Mouse (Mus musculus) liver, embryonic 15.5 days (tissue): ENCODE data around the gene Baat. TPM values are rescaled to one million over a fixed set of nuclear protein-coding genes. Genes with fewer than 3 reads are reported as not detected.

Source experiments
- ATAC-seq: fragments of 200-750 bp; cut with Nextera tagmentation; 2 replicates; pipeline ENCODE4 v1.8.0; 2017; ENCODE audit warnings: moderate number of reproducible peaks, mild to moderate bottlenecking, moderate library complexity; ENCODE audit not compliant: insufficient read depth
- H3K27ac ChIP-seq: fragments of 300-500 bp; sonication (generic); replicated peaks from 2 replicates; pipeline ENCODE4 v1.5.1; 2015; ENCODE audit warnings: mild to moderate bottlenecking, inconsistent platforms
- H3K27me3 ChIP-seq: fragments of 300-500 bp; sonication (generic); 2 replicates; pipeline ENCODE4 v1.6.1; 2015; ENCODE audit warnings: mild to moderate bottlenecking, inconsistent platforms
- H3K36me3 ChIP-seq: fragments of 300-500 bp; sonication (generic); replicated peaks from 2 replicates; pipeline ENCODE4 v1.6.1; 2015; ENCODE audit warnings: moderate library complexity, mild to moderate bottlenecking, inconsistent platforms
- H3K4me1 ChIP-seq: fragments of 300-500 bp; sonication (generic); replicated peaks from 2 replicates; pipeline ENCODE4 v1.6.1; 2015; ENCODE audit warnings: inconsistent platforms
- H3K4me2 ChIP-seq: fragments of 300-500 bp; sonication (generic); 2 replicates; pipeline ENCODE4 v1.6.1; 2015; ENCODE audit warnings: moderate library complexity, mild to moderate bottlenecking, inconsistent platforms
- H3K4me3 ChIP-seq: fragments of 300-500 bp; sonication (generic); replicated peaks from 2 replicates; pipeline ENCODE4 v1.5.1; 2015; ENCODE audit warnings: mild to moderate bottlenecking, inconsistent platforms
- H3K9ac ChIP-seq: fragments of 300-500 bp; sonication (generic); 2 replicates; pipeline ENCODE4 v1.6.1; 2015; ENCODE audit warnings: moderate library complexity, mild to moderate bottlenecking, inconsistent platforms
- H3K9me3 ChIP-seq: fragments of 300-500 bp; sonication (generic); replicated peaks from 2 replicates; pipeline ENCODE4 v1.6.1; 2016; ENCODE audit warnings: inconsistent platforms
- WGBS: fragments of 180-500 bp; shearing (Covaris S2); methylation state at CpG from one replicate; pipeline ENCODE4 v1.1.7; 2015; ENCODE audit warnings: mixed read lengths; ENCODE audit not compliant: insufficient replicate concordance; 5-methylcytosine and 5-hydroxymethylcytosine counted together
- polyA plus RNA-seq: library from polyadenylated mRNA; unstranded; fragments of >200 nt; fragmentation: Nextera tagmentation; extraction: Ambion mirVana; gene quantifications from 2 replicates; pipeline ENCODE4 v1.2.1, GENCODE M21; 2015

Baat gene
- 1.5 and 2.2 TPM in 2 replicates for polyA plus RNA-seq

DNA sequence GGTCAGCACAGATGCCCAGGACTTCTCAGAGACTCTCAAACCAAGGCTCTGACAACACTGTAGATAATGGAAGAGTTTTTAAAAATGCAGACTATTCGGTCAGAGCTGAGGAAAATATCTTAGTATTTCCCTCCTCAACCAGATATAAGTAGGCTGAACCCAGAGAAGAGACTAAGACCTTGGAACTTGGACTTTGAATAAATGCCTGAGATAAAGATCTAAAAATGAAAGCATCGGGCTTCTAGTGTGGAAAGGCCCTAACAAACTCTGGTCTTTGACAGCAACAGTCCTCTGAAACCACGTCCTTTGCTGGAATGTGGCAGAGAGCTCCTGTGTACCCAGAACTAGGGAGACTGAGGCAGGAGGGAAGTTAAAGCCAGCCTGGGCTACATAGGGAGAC is at the start of gene Baat:
Baat (minus strand) TSS at position 172 of the 400 bp plus-strand sequence.
- no peak within 1 kb of the TSS for H3K9ac ChIP-seq
- no peaks in the 10 kb centered on the region for H3K36me3 ChIP-seq
- H3K4me1 ChIP-seq: peaks cover 14% of the 10 kb centered on the region
- WGBS: 41% methylated on average over 3 of the region's 3 CpGs
- H3K4me2 ChIP-seq: no peak within 1 kb of the TSS
- no peak for ATAC-seq
- H3K27ac ChIP-seq: no peak within 1 kb of the TSS; the same call in 1 of the 2 replicates
- H3K9me3 ChIP-seq: no peaks in the 10 kb centered on the region
- no peak within 1 kb of the TSS for H3K4me3 ChIP-seq
- H3K27me3 ChIP-seq: no peaks in the 10 kb centered on the region

DNA sequence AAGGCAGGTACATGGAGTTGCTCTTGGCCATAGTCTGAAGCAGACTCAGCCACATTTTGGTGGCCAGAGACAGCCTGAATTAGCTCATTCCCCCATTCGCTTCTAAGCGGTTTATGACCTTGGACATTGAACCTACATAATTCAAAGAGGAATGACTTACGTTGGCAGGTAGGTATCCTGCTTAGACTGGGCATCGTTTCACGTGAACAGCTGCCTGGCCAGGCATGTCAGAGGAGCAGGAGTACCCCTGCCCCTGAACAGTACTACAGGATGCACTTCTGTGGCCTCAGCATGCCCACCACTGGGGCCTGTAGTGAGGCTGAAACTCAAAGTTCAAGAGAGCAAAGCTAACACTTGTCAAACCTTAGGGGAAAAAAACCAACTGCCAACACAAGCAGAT is 47.0 kb upstream of the Baat start:
- Histone ChIP-seq H3K36me3 (no peaks in the 10 kb centered on the region), H3K9ac (no peak overlapping the region), H3K9me3 (no peaks in the 10 kb centered on the region), H3K27ac (peak overlapping the region; percentile 42; the same call in 1 of the 2 replicates), H3K4me2 (no peak overlapping the region), H3K4me3 (no peak overlapping the region), H3K4me1 (peaks cover under 1% of the 10 kb centered on the region; the same call in 1 of the 2 replicates), H3K27me3 (no peaks in the 10 kb centered on the region)
- no peak for ATAC-seq
- WGBS: 57% methylated on average over 5 of the region's 5 CpGs

GRCm38 (mm10) chr4:49549383-49549782 is 43.0 kb upstream of the Baat start, which contains the start of gene Aldob:
Gene Aldob (minus strand): TSS chr4:49549546.
- Histone ChIP-seq H3K9me3 (no peaks in the 10 kb centered on the region), H3K27ac (peak within 1 kb of the TSS; percentile 72), H3K27me3 (no peaks in the 10 kb centered on the region), H3K4me1 (no peaks in the 10 kb centered on the region), H3K4me2 (peak within 1 kb of the TSS; percentile 28; the same call in 1 of the 2 replicates), H3K36me3 (no peaks in the 10 kb centered on the region), H3K4me3 (peak within 1 kb of the TSS; percentile 32), H3K9ac (0 out of 2 replicates have a peak within 1 kb of the TSS, but pooled peaks have one; percentile 26)
- WGBS: 8% methylated on average over 3 of the region's 3 CpGs
- peak; percentile 59; the same call in 1 of the 2 replicates for ATAC-seq

DNA sequence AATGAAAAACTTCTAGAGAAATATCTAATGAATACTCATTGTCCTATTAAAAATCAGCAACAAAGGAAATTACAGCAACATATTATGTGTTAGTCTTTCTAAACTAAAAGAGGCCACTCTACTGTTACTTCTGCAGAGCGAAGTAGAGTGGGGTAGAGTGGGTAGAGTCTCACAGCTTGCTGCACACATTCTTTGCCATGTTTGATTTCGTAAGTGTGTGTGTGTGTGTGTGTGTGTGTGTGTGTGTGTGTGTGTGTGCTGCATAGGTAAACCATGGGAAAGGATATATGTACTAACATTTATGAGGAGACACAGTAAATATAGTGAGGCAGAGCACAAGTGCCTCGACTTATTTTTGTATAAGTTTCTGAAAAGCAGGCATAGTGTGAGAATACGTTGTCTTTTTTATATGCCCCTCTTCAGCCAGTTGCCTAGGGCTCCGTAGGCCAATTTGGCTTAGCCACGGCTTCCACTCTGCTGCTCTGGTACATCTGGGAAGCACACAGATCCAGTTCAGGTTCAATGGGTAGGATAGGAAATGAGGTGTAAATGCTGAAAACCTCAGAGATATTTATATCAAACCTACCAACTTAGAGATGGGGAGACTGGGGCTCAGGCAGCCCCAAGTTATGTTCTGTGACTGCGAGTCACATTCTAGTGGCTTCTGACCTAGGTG is 41.3 kb upstream of the Baat start:
- no peak overlapping the region for H3K9ac ChIP-seq
- H3K4me1 ChIP-seq: no peaks in the 10 kb centered on the region
- ATAC-seq: peak; percentile 42; the same call in 1 of the 2 replicates
- H3K27me3 ChIP-seq: no peaks in the 10 kb centered on the region
- H3K4me3 ChIP-seq: peak overlapping the region; percentile 32
- no peaks in the 10 kb centered on the region for H3K9me3 ChIP-seq
- peak overlapping the region; percentile 28; the same call in 1 of the 2 replicates for H3K4me2 ChIP-seq
- 67% methylated on average over 7 of the region's 7 CpGs for WGBS
- peak overlapping the region; percentile 72 for H3K27ac ChIP-seq
- 0 out of 2 replicates have a peak, but pooled peaks cover 4% of the 10 kb centered on the region for H3K36me3 ChIP-seq

- H3K4me1 ChIP-seq: no peaks in the 10 kb centered on the region
- ATAC-seq: peak; percentile 63
- H3K9me3 ChIP-seq: no peaks in the 10 kb centered on the region
- peak overlapping the region; percentile 36 for H3K4me2 ChIP-seq
- no peak overlapping the region for H3K4me3 ChIP-seq
- 0 out of 2 replicates have a peak, but pooled peaks cover 4% of the 10 kb centered on the region for H3K36me3 ChIP-seq
- no peak overlapping the region for H3K9ac ChIP-seq
- WGBS: 47% methylated on average over 6 of the region's 6 CpGs
- H3K27ac ChIP-seq: peak overlapping the region; percentile 39; the same call in 1 of the 2 replicates
- no peaks in the 10 kb centered on the region for H3K27me3 ChIP-seq
Observed at GRCm38 (mm10) chr4:49546873-49547543, 40.7 kb upstream of the Baat start.

DNA sequence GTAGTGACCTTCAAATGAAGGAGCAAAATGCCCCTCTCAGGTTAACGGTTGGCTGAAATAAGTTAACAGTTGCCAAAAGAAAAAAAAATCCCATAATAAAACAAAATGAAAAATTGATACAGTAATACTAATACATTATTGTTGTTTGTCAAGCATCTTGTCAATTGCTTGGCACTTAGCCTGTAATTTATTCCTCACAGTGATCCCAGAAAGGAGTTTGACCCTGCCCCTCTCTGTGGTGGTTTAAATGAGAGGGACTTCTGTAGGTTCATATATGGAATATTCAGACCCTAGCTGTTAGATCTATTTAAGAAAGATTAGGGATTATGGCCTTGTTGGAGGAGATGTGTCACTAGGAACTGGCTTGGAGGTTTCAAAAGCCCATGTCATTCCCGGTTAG is 39.7 kb upstream of the Baat start:
- Histone ChIP-seq H3K27ac (no peak overlapping the region), H3K4me1 (no peaks in the 10 kb centered on the region), H3K4me2 (peak overlapping the region; percentile 36), H3K4me3 (no peak overlapping the region), H3K9me3 (no peaks in the 10 kb centered on the region), H3K36me3 (0 out of 2 replicates have a peak, but pooled peaks cover 4% of the 10 kb centered on the region), H3K27me3 (no peaks in the 10 kb centered on the region), H3K9ac (no peak overlapping the region)
- ATAC-seq: no peak
- WGBS: 62% methylated on average over 2 of the region's 2 CpGs

DNA sequence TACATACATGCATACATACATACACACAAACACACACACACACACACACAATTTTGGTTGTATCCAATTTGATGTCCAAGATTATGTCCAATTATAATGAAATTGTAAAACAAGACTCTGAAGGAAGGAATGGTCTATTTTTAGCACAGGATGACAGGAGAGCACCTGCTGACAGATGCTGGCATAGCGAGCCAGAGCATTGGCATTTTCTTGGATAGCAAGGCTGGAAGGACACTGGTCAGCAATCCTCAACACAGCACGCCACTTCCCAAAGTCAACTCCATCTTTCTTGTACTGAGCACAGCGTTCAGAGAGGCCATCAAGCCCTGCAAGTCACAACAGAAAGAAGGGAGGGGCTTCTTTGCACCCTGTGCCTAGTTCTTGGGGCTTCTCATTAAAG is 34.6 kb upstream of the Baat start:
- Histone ChIP-seq H3K9me3 (no peaks in the 10 kb centered on the region), H3K36me3 (peaks cover 4% of the 10 kb centered on the region; the same call in 1 of the 2 replicates)
- no peak for ATAC-seq

DNA sequence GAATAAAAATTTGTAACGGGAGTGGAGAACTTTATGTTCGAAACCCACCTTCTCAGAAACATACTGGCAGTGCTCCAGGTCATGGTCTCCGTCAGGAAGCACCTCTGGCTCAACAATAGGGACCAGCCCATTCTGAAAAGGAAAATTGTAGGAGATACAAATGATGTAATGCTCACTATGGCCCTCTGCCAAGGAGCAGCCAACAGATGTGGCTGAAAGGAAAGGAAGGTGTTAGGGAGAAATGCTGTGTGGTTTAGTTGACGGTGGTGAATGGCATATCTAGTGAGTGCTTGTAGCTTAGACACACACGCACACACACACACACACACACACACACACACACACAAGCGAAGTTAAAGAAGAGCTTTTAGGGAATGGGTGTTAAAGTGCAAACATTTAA is 33.3 kb upstream of the Baat start:
- ATAC-seq: no peak
- H3K36me3 ChIP-seq: peaks cover 4% of the 10 kb centered on the region; the same call in 1 of the 2 replicates
- H3K9ac ChIP-seq: no peak overlapping the region
- no peaks in the 10 kb centered on the region for H3K27me3 ChIP-seq
- H3K4me3 ChIP-seq: no peak overlapping the region
- H3K4me2 ChIP-seq: no peak overlapping the region
- H3K4me1 ChIP-seq: no peaks in the 10 kb centered on the region
- WGBS: 49% methylated on average over 6 of the region's 6 CpGs
- no peak overlapping the region for H3K27ac ChIP-seq
- no peaks in the 10 kb centered on the region for H3K9me3 ChIP-seq

More for the DNA sequence above, 34.6 kb upstream of the Baat start:
- Histone ChIP-seq H3K27me3 (no peaks in the 10 kb centered on the region), H3K4me2 (no peak overlapping the region), H3K9ac (no peak overlapping the region), H3K4me1 (no peaks in the 10 kb centered on the region), H3K4me3 (no peak overlapping the region), H3K27ac (no peak overlapping the region)
- WGBS: 46% methylated on average over 3 of the region's 3 CpGs

DNA sequence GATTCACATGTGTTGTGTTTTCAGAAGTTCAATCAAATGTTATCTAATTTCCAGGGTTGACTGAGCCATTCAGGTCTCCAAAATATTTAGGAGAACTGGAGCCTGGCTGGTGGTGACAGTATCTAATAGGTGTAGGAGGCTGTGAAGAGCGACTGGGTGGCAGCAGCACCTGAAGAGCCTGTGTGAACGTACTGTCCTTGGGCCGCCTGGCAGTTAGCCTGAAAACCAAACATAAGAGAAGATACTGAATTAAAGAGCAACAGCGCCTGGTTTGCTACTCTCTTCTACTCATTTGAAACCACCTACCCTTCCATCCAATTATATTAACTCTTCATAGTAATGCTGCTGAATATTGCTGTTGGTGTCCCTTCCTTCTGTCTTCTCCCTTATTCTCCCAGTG is 30.3 kb upstream of the Baat start:
- no peak for ATAC-seq
- no peak overlapping the region for H3K27ac ChIP-seq
- 68% methylated on average over 4 of the region's 4 CpGs for WGBS

DNA sequence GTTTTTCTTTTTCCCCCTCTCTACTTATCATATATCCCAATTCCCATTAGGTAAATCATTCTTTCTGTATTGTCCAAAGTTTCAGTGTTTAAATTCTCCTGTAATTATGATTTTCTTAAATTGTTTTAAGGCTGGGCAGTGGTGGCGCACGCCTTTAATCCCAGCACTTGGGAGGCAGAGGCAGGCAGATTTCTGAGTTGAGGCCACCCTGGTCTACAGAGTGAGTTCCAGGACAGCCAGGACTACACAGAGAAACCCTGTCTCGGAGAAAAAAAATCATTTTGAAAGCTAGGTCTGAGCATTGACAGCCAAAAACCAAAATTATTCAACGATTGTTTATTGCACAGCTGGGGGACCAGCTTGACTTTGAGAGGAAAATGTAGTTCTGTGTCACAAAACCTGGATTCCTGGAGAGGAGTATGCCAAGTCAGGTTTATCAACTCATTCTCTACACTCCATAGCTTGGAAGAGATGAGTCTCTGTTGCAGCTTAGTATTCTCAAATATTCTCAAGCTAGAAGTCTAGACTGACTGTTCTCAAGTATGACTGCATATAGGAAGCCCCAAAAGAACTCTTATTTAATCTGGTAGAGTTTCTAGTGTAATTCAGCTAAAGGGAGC is 29.4 kb upstream of the Baat start:
- H3K4me1 ChIP-seq: no peaks in the 10 kb centered on the region
- no peak overlapping the region for H3K4me3 ChIP-seq
- H3K27me3 ChIP-seq: no peaks in the 10 kb centered on the region
- WGBS: 63% methylated on average over 4 of the region's 4 CpGs
- no peak for ATAC-seq
- H3K27ac ChIP-seq: no peak overlapping the region
- H3K9me3 ChIP-seq: no peaks in the 10 kb centered on the region
- H3K4me2 ChIP-seq: no peak overlapping the region
- H3K36me3 ChIP-seq: peaks cover 2% of the 10 kb centered on the region
- H3K9ac ChIP-seq: no peak overlapping the region

More for the DNA sequence above, 30.3 kb upstream of the Baat start:
- Histone ChIP-seq H3K4me3 (no peak overlapping the region), H3K4me1 (no peaks in the 10 kb centered on the region), H3K27me3 (no peaks in the 10 kb centered on the region), H3K9me3 (no peaks in the 10 kb centered on the region), H3K36me3 (no peaks in the 10 kb centered on the region; the same call in 1 of the 2 replicates), H3K4me2 (no peak overlapping the region), H3K9ac (no peak overlapping the region)

DNA sequence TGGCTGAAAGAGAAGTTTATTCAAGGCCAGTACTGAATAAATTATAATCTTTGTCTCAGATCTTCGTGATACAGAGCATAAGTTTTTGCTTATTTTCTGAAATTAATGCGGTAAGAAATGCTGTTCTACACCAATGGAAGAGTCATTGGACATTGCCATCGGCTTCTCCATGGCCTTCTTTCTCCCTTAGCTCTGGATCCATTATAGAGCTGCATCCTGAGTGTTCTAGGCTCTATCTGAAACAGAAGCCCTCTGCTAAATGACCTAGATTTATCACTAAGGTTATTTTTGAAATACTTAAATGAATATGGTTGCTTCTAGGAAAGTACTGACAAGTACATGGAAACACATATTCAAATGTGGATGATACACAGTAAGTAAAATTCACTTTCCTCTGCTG is 28.7 kb upstream of the Baat start:
- Histone ChIP-seq H3K27me3 (no peaks in the 10 kb centered on the region), H3K9ac (no peak overlapping the region), H3K4me1 (no peaks in the 10 kb centered on the region), H3K4me3 (no peak overlapping the region), H3K36me3 (peaks cover 10% of the 10 kb centered on the region), H3K9me3 (0 out of 2 replicates have a peak, but pooled peaks cover under 1% of the 10 kb centered on the region), H3K4me2 (no peak overlapping the region), H3K27ac (no peak overlapping the region)
- WGBS: 61% methylated on average over 3 of the region's 3 CpGs
- ATAC-seq: no peak
